Mouse (Mus musculus): ENCODE measurements around the gene Crtc1.

DNA sequence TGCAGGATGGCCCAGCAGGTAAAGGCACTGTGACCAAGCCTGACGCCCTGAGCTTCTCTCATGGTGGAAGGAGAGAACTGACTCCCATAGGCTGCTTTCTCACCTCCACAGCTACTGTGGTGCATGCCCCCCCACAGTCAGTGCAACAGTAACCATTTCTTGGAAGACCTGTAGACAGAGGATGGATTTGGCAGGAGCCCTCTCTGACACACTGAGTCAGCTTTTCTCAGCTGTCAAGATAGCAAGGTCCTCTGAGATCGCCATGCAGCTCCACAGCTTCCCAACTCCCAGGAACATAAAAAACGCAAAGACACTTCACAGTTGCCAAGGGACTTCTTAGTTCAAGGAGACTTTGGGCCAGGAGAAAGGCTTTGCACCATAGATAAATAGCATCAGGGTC is 19.1 kb upstream of the Crtc1 start:
- TF ChIP-seq HCFC1 (IDR thresholded peaks at IDR 0.05; ENCODE audit: borderline replicate concordance, insufficient read depth, low read length) (no peak), MAFK (IDR thresholded peaks at IDR 0.05; ENCODE audit: insufficient read depth, low read depth, low read length) (no peak), ZNF384 (IDR thresholded peaks at IDR 0.05; ENCODE audit: low read depth, low read length) (no peak), ZC3H11A (IDR thresholded peaks at IDR 0.05; ENCODE audit: borderline replicate concordance, low read depth, low read length) (no peak)
